Mouse (Mus musculus): Measurements from ENCODE around the gene Apbb2. TPM values are rescaled to one million over a fixed set of nuclear protein-coding genes. Genes with fewer than 3 reads are reported as not detected.

The Apbb2 gene
- polyA plus RNA-seq, 1 experiment = 1.2 TPM

- Histone ChIP-seq H3K4me3 (ENCODE audit: control insufficient read depth, low read depth, low read length) (no peak overlapping the region), H3K27me3 (ENCODE audit: control insufficient read depth, insufficient read depth, low read length) (no peaks in the 10 kb centered on the region), H3K4me1 (ENCODE audit: control insufficient read depth, insufficient read depth, low read length) (peaks cover 5% of the 10 kb centered on the region), H3K27ac (ENCODE audit: control insufficient read depth, insufficient read depth, low read depth, low read length) (no peak overlapping the region), H3K36me3 (ENCODE audit: control insufficient read depth, insufficient read depth, low read length) (no peaks in the 10 kb centered on the region)
- TF ChIP-seq POLR2A (IDR thresholded peaks at IDR 0.05; ENCODE audit: control insufficient read depth, low read depth, low read length) = no peak
- no peak for TF ChIP-seq CTCF (IDR thresholded peaks at IDR 0.05; ENCODE audit: control insufficient read depth, insufficient read depth, insufficient replicate concordance, low read depth, low read length)
Measured at GRCm38 (mm10) chr5:66340356-66341102, 278.1 kb downstream of the Apbb2 start.

- no peak overlapping the region for H3K4me3 ChIP-seq (ENCODE audit: control insufficient read depth, low read depth, low read length)
- TF ChIP-seq POLR2A (IDR thresholded peaks at IDR 0.05; ENCODE audit: control insufficient read depth, low read depth, low read length) (no peak), CTCF (IDR thresholded peaks at IDR 0.05; ENCODE audit: control insufficient read depth, insufficient read depth, insufficient replicate concordance, low read depth, low read length) (peak; percentile 47; the same call in 1 of the 2 replicates)
- no peaks in the 10 kb centered on the region for H3K27me3 ChIP-seq (ENCODE audit: control insufficient read depth, insufficient read depth, low read length)
- H3K27ac ChIP-seq (ENCODE audit: control insufficient read depth, insufficient read depth, low read depth, low read length) = no peak overlapping the region
- peaks cover 5% of the 10 kb centered on the region for H3K4me1 ChIP-seq (ENCODE audit: control insufficient read depth, insufficient read depth, low read length)
- no peaks in the 10 kb centered on the region for H3K36me3 ChIP-seq (ENCODE audit: control insufficient read depth, insufficient read depth, low read length)
Measured at GRCm38 (mm10) chr5:66338583-66338982, 280.0 kb downstream of the Apbb2 start.

GRCm38 (mm10) chr5:66337969-66338345, 280.6 kb downstream of the Apbb2 start:
- Histone ChIP-seq H3K36me3 (ENCODE audit: control insufficient read depth, insufficient read depth, low read length) (no peaks in the 10 kb centered on the region), H3K4me3 (ENCODE audit: control insufficient read depth, low read depth, low read length) (no peak overlapping the region), H3K27me3 (ENCODE audit: control insufficient read depth, insufficient read depth, low read length) (no peaks in the 10 kb centered on the region), H3K4me1 (ENCODE audit: control insufficient read depth, insufficient read depth, low read length) (peaks cover 5% of the 10 kb centered on the region), H3K27ac (ENCODE audit: control insufficient read depth, insufficient read depth, low read depth, low read length) (no peak overlapping the region)
- TF ChIP-seq POLR2A (IDR thresholded peaks at IDR 0.05; ENCODE audit: control insufficient read depth, low read depth, low read length) = no peak
- TF ChIP-seq CTCF (IDR thresholded peaks at IDR 0.05; ENCODE audit: control insufficient read depth, insufficient read depth, insufficient replicate concordance, low read depth, low read length) = no peak

DNA sequence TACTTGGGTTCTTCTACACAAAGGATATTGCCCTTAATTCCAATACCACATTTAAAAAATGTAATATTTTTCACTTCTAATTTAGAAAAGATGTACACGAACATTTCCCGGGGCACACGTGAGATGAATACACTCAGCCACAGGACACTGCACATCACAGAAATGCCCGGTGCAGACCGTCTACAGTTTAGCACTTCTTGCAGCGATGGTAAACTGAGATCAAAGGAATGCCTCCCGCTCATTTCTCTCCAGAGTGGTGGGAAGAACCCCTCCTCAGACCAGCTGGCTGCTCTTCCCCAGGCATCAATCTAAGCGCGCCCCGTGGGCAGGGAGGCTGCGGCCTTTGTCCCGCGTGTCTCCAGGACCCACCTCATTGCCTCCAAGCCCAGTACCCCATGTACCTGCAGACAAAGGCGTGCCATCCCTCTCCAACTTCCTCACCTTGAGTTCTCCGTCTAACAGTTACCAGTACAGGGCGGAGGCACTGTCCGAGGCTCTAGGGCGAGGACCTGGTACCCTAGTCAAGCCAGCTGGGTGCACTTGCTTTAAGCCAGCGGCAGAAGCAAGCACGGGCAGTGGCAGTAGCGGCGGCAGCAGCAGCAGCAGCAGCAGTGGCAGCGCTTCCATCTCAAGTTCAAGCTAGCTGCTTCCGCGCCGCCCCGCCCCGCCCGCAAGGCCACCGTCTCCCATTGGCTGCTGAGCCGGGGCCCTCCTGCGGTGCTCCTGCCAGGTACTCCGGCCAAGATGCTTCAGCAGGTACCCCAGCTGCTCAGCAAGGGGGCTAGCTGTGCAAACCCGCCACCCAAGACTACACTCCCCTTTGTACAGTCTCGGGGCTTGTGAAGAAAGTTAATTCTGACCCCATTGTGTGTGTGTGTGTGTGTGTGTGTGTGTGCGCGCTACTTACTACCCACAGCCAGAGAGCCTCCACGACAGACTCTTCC, 281.3 kb downstream of the Apbb2 start:
- H3K36me3 ChIP-seq (ENCODE audit: control insufficient read depth, insufficient read depth, low read length) = no peaks in the 10 kb centered on the region
- TF ChIP-seq CTCF (IDR thresholded peaks at IDR 0.05; ENCODE audit: control insufficient read depth, insufficient read depth, insufficient replicate concordance, low read depth, low read length) (no peak), POLR2A (IDR thresholded peaks at IDR 0.05; ENCODE audit: control insufficient read depth, low read depth, low read length) (no peak)
- no peaks in the 10 kb centered on the region for H3K27me3 ChIP-seq (ENCODE audit: control insufficient read depth, insufficient read depth, low read length)
- peak overlapping the region; percentile 64 for H3K4me3 ChIP-seq (ENCODE audit: control insufficient read depth, low read depth, low read length)
- no peak overlapping the region for H3K27ac ChIP-seq (ENCODE audit: control insufficient read depth, insufficient read depth, low read depth, low read length)
- peaks cover 5% of the 10 kb centered on the region for H3K4me1 ChIP-seq (ENCODE audit: control insufficient read depth, insufficient read depth, low read length)

- H3K4me1 ChIP-seq (ENCODE audit: control insufficient read depth, insufficient read depth, low read length) = no peaks in the 10 kb centered on the region
- no peak overlapping the region for H3K4me3 ChIP-seq (ENCODE audit: control insufficient read depth, low read depth, low read length)
- H3K27me3 ChIP-seq (ENCODE audit: control insufficient read depth, insufficient read depth, low read length) = no peaks in the 10 kb centered on the region
- no peak for TF ChIP-seq CTCF (IDR thresholded peaks at IDR 0.05; ENCODE audit: control insufficient read depth, insufficient read depth, insufficient replicate concordance, low read depth, low read length)
- no peak for TF ChIP-seq POLR2A (IDR thresholded peaks at IDR 0.05; ENCODE audit: control insufficient read depth, low read depth, low read length)
- no peak overlapping the region for H3K27ac ChIP-seq (ENCODE audit: control insufficient read depth, insufficient read depth, low read depth, low read length)
- no peaks in the 10 kb centered on the region for H3K36me3 ChIP-seq (ENCODE audit: control insufficient read depth, insufficient read depth, low read length)
Measured at GRCm38 (mm10) chr5:66330806-66331205, 287.8 kb downstream of the Apbb2 start.

- no peaks in the 10 kb centered on the region for H3K4me1 ChIP-seq (ENCODE audit: control insufficient read depth, insufficient read depth, low read length)
- no peaks in the 10 kb centered on the region for H3K36me3 ChIP-seq (ENCODE audit: control insufficient read depth, insufficient read depth, low read length)
- H3K4me3 ChIP-seq (ENCODE audit: control insufficient read depth, low read depth, low read length) = no peak overlapping the region
- TF ChIP-seq CTCF (IDR thresholded peaks at IDR 0.05; ENCODE audit: control insufficient read depth, insufficient read depth, insufficient replicate concordance, low read depth, low read length) = no peak
- no peak for TF ChIP-seq POLR2A (IDR thresholded peaks at IDR 0.05; ENCODE audit: control insufficient read depth, low read depth, low read length)
- no peaks in the 10 kb centered on the region for H3K27me3 ChIP-seq (ENCODE audit: control insufficient read depth, insufficient read depth, low read length)
- no peak overlapping the region for H3K27ac ChIP-seq (ENCODE audit: control insufficient read depth, insufficient read depth, low read depth, low read length)
Measured at GRCm38 (mm10) chr5:66328766-66329165, 289.8 kb downstream of the Apbb2 start.
